Mouse (Mus musculus) CH12.LX (cell line): ENCODE results near the gene Btg1-ps2. TPM values are rescaled to one million over a fixed set of nuclear protein-coding genes. Genes with fewer than 3 reads are reported as not detected.
"Not testable (repeated sequence)": the region's sequence is repeated elsewhere in the genome, so short reads cannot be mapped to it uniquely, and the experiment has no call there.

Experiments
- DNase-seq: peaks from one replicate; pipeline ENCODE4 v3.0.0-alpha.2; 2013; ENCODE audit errors: extremely low read depth
- H3K27ac ChIP-seq: 2 replicates; pipeline ENCODE4 v1.5.1; 2012; ENCODE audit warnings: low read depth, mild to moderate bottlenecking, control low read depth, moderate library complexity; ENCODE audit not compliant: insufficient read depth
- H3K27me3 ChIP-seq: replicated peaks from 2 replicates; pipeline ENCODE3; 2012; ENCODE audit warnings: inconsistent platforms
- H3K36me3 ChIP-seq, 2 experiments: replicated peaks in 1 of 2; 2 replicates each; pipeline versions ENCODE3 to v1.6.1; 2012; ENCODE audit warnings: inconsistent platforms in 1 of 2, low read length in 1 of 2, mild to moderate bottlenecking in 1 of 2, mixed read lengths in 1 of 2, moderate library complexity in 1 of 2; ENCODE audit not compliant: control insufficient read depth in 1 of 2, insufficient read depth in 1 of 2
- H3K4me1 ChIP-seq, 2 experiments: 2 replicates each; pipeline ENCODE4 v1.6.1; 2012; ENCODE audit warnings: inconsistent platforms in 1 of 2, moderate library complexity in 1 of 2; ENCODE audit not compliant: insufficient read depth in 2 of 2, control insufficient read depth in 1 of 2
- H3K4me2 ChIP-seq: 2 replicates; pipeline ENCODE4 v1.6.1; 2012; ENCODE audit warnings: low read depth, mild to moderate bottlenecking, control low read depth; ENCODE audit not compliant: poor library complexity, insufficient read depth, severe bottlenecking
- H3K4me3 ChIP-seq, 3 experiments: fragments of 150-350 bp in 1 of 3; sonication (generic) in 1 of 3; replicated peaks in 1 of 3; 2 replicates each; pipeline versions ENCODE3 to v1.5.1; 2011 to 2012; ENCODE audit warnings: low read depth in 2 of 3, low read length in 2 of 3, mild to moderate bottlenecking in 2 of 3, moderate library complexity in 2 of 3, control low read depth in 1 of 3, improper control_type of control experiment in 1 of 3, inconsistent platforms in 1 of 3, mixed read lengths in 1 of 3; ENCODE audit not compliant: poor library complexity in 1 of 3
- H3K79me2 ChIP-seq: replicated peaks from 2 replicates; pipeline ENCODE4 v1.6.1; 2012; ENCODE audit warnings: mild to moderate bottlenecking, moderate library complexity; ENCODE audit not compliant: control insufficient read depth, poor library complexity, insufficient read depth, severe bottlenecking; ENCODE audit errors: extremely low read depth
- H3K9ac ChIP-seq: 2 replicates; pipeline ENCODE4 v1.6.1; 2012; ENCODE audit warnings: low read depth, mild to moderate bottlenecking, control low read depth, moderate library complexity; ENCODE audit not compliant: insufficient read depth
- H3K9me3 ChIP-seq: replicated peaks from 2 replicates; pipeline ENCODE3; 2012; ENCODE audit warnings: low read length, inconsistent platforms, mixed read lengths
- CHD2 ChIP-seq: IDR thresholded peaks from 2 replicates; pipeline ENCODE4 v1.6.1; 2011; ENCODE audit warnings: low read length, improper control_type of control experiment
- CTCF ChIP-seq, 2 experiments: IDR thresholded peaks in 1 of 2; conservative IDR thresholded peaks in 1 of 2; 2 replicates each; pipeline ENCODE4 v1.5.1; 2011 to 2012; ENCODE audit warnings: low read depth in 2 of 2, low read length in 2 of 2, improper control_type of control experiment in 1 of 2, inconsistent platforms in 1 of 2, mild to moderate bottlenecking in 1 of 2, moderate library complexity in 1 of 2
- ELF1 ChIP-seq: IDR thresholded peaks from 2 replicates; pipeline ENCODE4 v1.6.1; 2014; ENCODE audit warnings: low read depth, mild to moderate bottlenecking, inconsistent platforms, low read length, improper control_type of control experiment
- EP300 ChIP-seq: IDR thresholded peaks from 2 replicates; pipeline ENCODE4 v1.6.1; 2011; ENCODE audit warnings: low read length, improper control_type of control experiment
- ETS1 ChIP-seq: conservative IDR thresholded peaks from 2 replicates; pipeline ENCODE4 v1.6.1; 2012; ENCODE audit warnings: low read depth, mild to moderate bottlenecking, inconsistent platforms, low read length, improper control_type of control experiment, moderate library complexity
- HCFC1 ChIP-seq: IDR thresholded peaks from 2 replicates; pipeline ENCODE4 v1.6.1; 2012; ENCODE audit warnings: low read depth, mild to moderate bottlenecking, inconsistent platforms, low read length, improper control_type of control experiment
- IRF4 ChIP-seq: IDR thresholded peaks from 2 replicates; pipeline ENCODE4 v1.6.1; 2014; ENCODE audit warnings: low read depth, mild to moderate bottlenecking, inconsistent platforms, low read length, improper control_type of control experiment
- JUN ChIP-seq: IDR thresholded peaks from 2 replicates; pipeline ENCODE4 v1.6.1; 2011; ENCODE audit warnings: low read depth, mild to moderate bottlenecking, low read length, improper control_type of control experiment, moderate library complexity; ENCODE audit not compliant: insufficient read depth
- JUND ChIP-seq: conservative IDR thresholded peaks from 2 replicates; pipeline ENCODE4 v1.6.1; 2011; ENCODE audit warnings: low read depth, low read length, improper control_type of control experiment
- KAT2A ChIP-seq: IDR thresholded peaks from 2 replicates; pipeline ENCODE4 v1.6.1; 2012; ENCODE audit warnings: low read length, improper control_type of control experiment, inconsistent platforms; ENCODE audit not compliant: insufficient replicate concordance
- MAFK ChIP-seq: IDR thresholded peaks from 2 replicates; pipeline ENCODE4 v1.6.1; 2011; ENCODE audit warnings: low read length, improper control_type of control experiment; ENCODE audit not compliant: insufficient replicate concordance
- MAZ ChIP-seq: IDR thresholded peaks from 2 replicates; pipeline ENCODE4 v1.6.1; 2012; ENCODE audit warnings: low read depth, mild to moderate bottlenecking, inconsistent platforms, low read length, improper control_type of control experiment, moderate library complexity
- MEF2A ChIP-seq: IDR thresholded peaks from 2 replicates; pipeline ENCODE4 v1.6.1; 2014; ENCODE audit warnings: low read depth, mild to moderate bottlenecking, inconsistent platforms, low read length, improper control_type of control experiment, borderline replicate concordance
- MXI1 ChIP-seq: IDR thresholded peaks from 2 replicates; pipeline ENCODE4 v1.6.1; 2011; ENCODE audit warnings: mild to moderate bottlenecking, low read depth, low read length, improper control_type of control experiment
- MYC ChIP-seq: IDR thresholded peaks from 2 replicates; pipeline ENCODE4 v1.6.1; 2011; ENCODE audit warnings: low read depth, mild to moderate bottlenecking, improper control_type of control experiment, low read length
- NRF1 ChIP-seq: IDR thresholded peaks from 2 replicates; pipeline ENCODE4 v1.6.1; 2014; ENCODE audit warnings: low read depth, mild to moderate bottlenecking, inconsistent platforms, low read length, improper control_type of control experiment, moderate library complexity
- PAX5 ChIP-seq: IDR thresholded peaks from 2 replicates; pipeline ENCODE4 v1.6.1; 2012; ENCODE audit warnings: low read length, inconsistent platforms, mixed read lengths
- POLR2A ChIP-seq: IDR thresholded peaks from 2 replicates; pipeline ENCODE4 v1.6.1; 2011; ENCODE audit warnings: low read depth, mild to moderate bottlenecking, improper control_type of control experiment, low read length
- POLR2AphosphoS2 ChIP-seq: IDR thresholded peaks from 2 replicates; pipeline ENCODE4 v1.6.1; 2011; ENCODE audit warnings: low read depth, low read length, improper control_type of control experiment
- RAD21 ChIP-seq: IDR thresholded peaks from 2 replicates; pipeline ENCODE4 v1.6.1; 2011; ENCODE audit warnings: low read depth, mild to moderate bottlenecking, low read length, improper control_type of control experiment, moderate library complexity
- RCOR1 ChIP-seq: conservative IDR thresholded peaks from 2 replicates; pipeline ENCODE4 v1.6.1; 2012; ENCODE audit warnings: low read depth, mild to moderate bottlenecking, inconsistent platforms, low read length, improper control_type of control experiment
- SIN3A ChIP-seq: IDR thresholded peaks from 2 replicates; pipeline ENCODE4 v1.6.1; 2012; ENCODE audit warnings: low read length, improper control_type of control experiment, inconsistent platforms
- SMC3 ChIP-seq: IDR thresholded peaks from 2 replicates; pipeline ENCODE4 v1.6.1; 2011; ENCODE audit warnings: low read depth, low read length, improper control_type of control experiment
- TCF12 ChIP-seq: IDR thresholded peaks from 2 replicates; pipeline ENCODE4 v1.6.1; 2014; ENCODE audit warnings: low read depth, mild to moderate bottlenecking, inconsistent platforms, low read length, improper control_type of control experiment
- UBTF ChIP-seq: IDR thresholded peaks from 2 replicates; pipeline ENCODE4 v1.6.1; 2012; ENCODE audit warnings: low read depth, mild to moderate bottlenecking, inconsistent platforms, low read length, improper control_type of control experiment, moderate library complexity
- USF2 ChIP-seq: conservative IDR thresholded peaks from 2 replicates; pipeline ENCODE4 v1.6.1; 2011; ENCODE audit warnings: low read depth, low read length, improper control_type of control experiment
- ZC3H11A ChIP-seq: IDR thresholded peaks from 2 replicates; pipeline ENCODE4 v1.6.1; 2012; ENCODE audit warnings: low read depth, mild to moderate bottlenecking, inconsistent platforms, low read length, improper control_type of control experiment
- ZMIZ1 ChIP-seq: IDR thresholded peaks from 2 replicates; pipeline ENCODE4 v1.6.1; 2012; ENCODE audit warnings: low read depth, mild to moderate bottlenecking, inconsistent platforms, low read length, improper control_type of control experiment
- dilution Hi-C: fragments of 300-500 bp; cut with MboI; formaldehyde crosslinking; loops from 2 replicates; pipeline ENCODE4 v1.14.3; 2020; ENCODE audit warnings: low sequenced_read_pairs; ENCODE audit not compliant: extremely low pct_unique_long_range_greater_than_20kb, extremely low pct_ligation_motif_present
- in situ Hi-C: fragments of 300-500 bp; cut with MboI; formaldehyde crosslinking; loops from 3 replicates; pipeline ENCODE4 v1.14.3; 2019; ENCODE audit warnings: low sequenced_read_pairs, low pct_ligation_motif_present, low pct_unique_long_range_greater_than_20kb, mixed read lengths
- polyA plus RNA-seq: library from polyadenylated mRNA; unstranded; fragments of >175 nt; gene quantifications from 2 replicates; pipeline ENCODE4 v1.2.1, GENCODE M21; 2012; ENCODE audit warnings: low read depth; ENCODE audit not compliant: insufficient read length
- total RNA-seq, 2 experiments: library from RNA; depleted of rRNA; stranded (reverse); fragments of 300-350 nt in 1 of 2; fragments of >200 nt in 1 of 2; gene quantifications; 2 replicates each; pipeline ENCODE4 v1.2.3; 2012 to 2014

The Btg1-ps2 gene
- total RNA-seq (2012; rRNA removed) (not detected in 2 replicates), total RNA-seq (2014; rRNA removed) (not detected in 2 replicates), polyA plus RNA-seq (not detected in 2 replicates)

- H3K79me2 ChIP-seq, H3K4me3 ChIP-seq, H3K36me3 ChIP-seq, H3K4me2 ChIP-seq, H3K9me3 ChIP-seq, H3K4me1 ChIP-seq, H3K9ac ChIP-seq, H3K27ac ChIP-seq, H3K27me3 ChIP-seq, in situ Hi-C loops, dilution Hi-C loops, DNase-seq: not testable (repeated sequence)
Observed at GRCm38 (mm10) chrX:38043014-38043413, at the start of gene Btg1-ps2. Gene Btg1-ps2, minus strand, starts transcription at chrX:38043114.

- Histone ChIP-seq H3K9me3 (no peaks in the 10 kb centered on the region), H3K4me3 (no peak within 1 kb of the TSS), H3K79me2 (no peaks in the 10 kb centered on the region), H3K27me3 (no peaks in the 10 kb centered on the region), H3K9ac (no peak within 1 kb of the TSS), H3K4me2 (no peak within 1 kb of the TSS), H3K4me1 (no peaks in the 10 kb centered on the region), H3K27ac (no peak within 1 kb of the TSS), H3K36me3 (no peaks in the 10 kb centered on the region)
- in situ Hi-C loops (loop anchor here (10.0 kb wide), 1 partner anchor 90 kb away; no protein-coding TSS in a partner anchor), dilution Hi-C loops (no loop called here)
- DNase-seq: no peak
- TF ChIP-seq ZC3H11A (no peak), MXI1 (no peak), ETS1 (no peak), POLR2A (no peak), ELF1 (no peak), EP300 (no peak), HCFC1 (no peak), SIN3A (no peak), IRF4 (no peak), SMC3 (no peak), NRF1 (no peak), MAZ (no peak)
Observed at GRCm38 (mm10) chrX:38085041-38085440, 42.1 kb upstream of the Btg1-ps2 start, which contains the start of gene Rhox11. Gene Rhox11, minus strand, starts transcription at chrX:38085141.

GRCm38 (mm10) chrX:38084226-38084625 is 41.3 kb upstream of the Btg1-ps2 start:
- H3K9ac ChIP-seq: no peak overlapping the region
- no peaks in the 10 kb centered on the region for H3K36me3 ChIP-seq
- H3K4me3 ChIP-seq: no peak overlapping the region
- no peaks in the 10 kb centered on the region for H3K27me3 ChIP-seq
- H3K79me2 ChIP-seq: no peaks in the 10 kb centered on the region
- H3K9me3 ChIP-seq: no peaks in the 10 kb centered on the region
- peak; percentile 33 for DNase-seq
- no peak overlapping the region for H3K27ac ChIP-seq
- no peak overlapping the region for H3K4me2 ChIP-seq
- in situ Hi-C loops (loop anchor here (10.0 kb wide), 1 partner anchor 91 kb away; no protein-coding TSS in a partner anchor), dilution Hi-C loops (no loop called here)
- no peaks in the 10 kb centered on the region for H3K4me1 ChIP-seq
- peak; percentile 66 for TF ChIP-seq SMC3
- TF ChIP-seq MYC: no peak
- no peak for TF ChIP-seq KAT2A
- no peak for TF ChIP-seq USF2
- TF ChIP-seq PAX5: no peak
- TF ChIP-seq POLR2AphosphoS2: no peak
- TF ChIP-seq MAFK: no peak
- no peak for TF ChIP-seq RCOR1
- TF ChIP-seq TCF12: no peak
- no peak for TF ChIP-seq MAZ
- no peak for TF ChIP-seq ZC3H11A
- no peak for TF ChIP-seq IRF4
- TF ChIP-seq JUN: no peak
- TF ChIP-seq JUND: no peak
- TF ChIP-seq RAD21: peak; percentile 64
- TF ChIP-seq ZMIZ1: no peak
- no peak for TF ChIP-seq MEF2A
- TF ChIP-seq UBTF: no peak
- TF ChIP-seq CTCF (conservative IDR thresholded peaks at IDR 0.05 in 1 of 2, IDR thresholded peaks at IDR 0.05 in 1 of 2; ENCODE audit: low read depth in 2 of 2, low read length in 2 of 2): peak; percentile 23 to 72; a peak in 2 of 4 replicates
- TF ChIP-seq CHD2: no peak
